Mouse (Mus musculus) C2C12 (cell line): ENCODE measurements around the gene Ube2r2. TPM values are rescaled to one million over a fixed set of nuclear protein-coding genes. Genes with fewer than 3 reads are reported as not detected.

Source experiments
- H3K27me3 ChIP-seq: one replicate; pipeline ENCODE4 v1.6.1; 2011; ENCODE audit not compliant: control insufficient read depth, insufficient read depth, insufficient read length
- H3K36me3 ChIP-seq: one replicate; pipeline ENCODE4 v1.6.1; 2011; ENCODE audit not compliant: control insufficient read depth, insufficient read depth
- H3K4me3 ChIP-seq: one replicate; pipeline ENCODE4 v1.5.1; 2011; ENCODE audit warnings: mild to moderate bottlenecking, control low read depth; ENCODE audit not compliant: poor library complexity, insufficient read depth, severe bottlenecking
- H3K79me2 ChIP-seq: one replicate; pipeline ENCODE4 v1.6.1; 2011; ENCODE audit not compliant: control insufficient read depth, insufficient read depth
- H3K79me3 ChIP-seq: one replicate; pipeline ENCODE4 v1.6.1; 2011; ENCODE audit warnings: low read depth, control low read depth
- H3ac ChIP-seq: one replicate; pipeline ENCODE3; 2011; ENCODE audit warnings: low read depth; ENCODE audit not compliant: control insufficient read depth, insufficient read length
- CEBPB ChIP-seq: IDR thresholded peaks from one replicate; pipeline ENCODE4 v1.6.1; 2011; ENCODE audit warnings: low read depth, mild to moderate bottlenecking, control low read depth, moderate library complexity
- CTCF ChIP-seq: IDR thresholded peaks from one replicate; pipeline ENCODE4 v1.5.1; 2011; ENCODE audit not compliant: control insufficient read depth, insufficient read depth, insufficient read length
- FOSL1 ChIP-seq: IDR thresholded peaks from one replicate; pipeline ENCODE4 v1.8.0; 2011; ENCODE audit warnings: mild to moderate bottlenecking, low read length; ENCODE audit not compliant: poor library complexity, insufficient read depth, severe bottlenecking
- MAX ChIP-seq: IDR thresholded peaks from one replicate; pipeline ENCODE4 v1.6.1; 2011; ENCODE audit warnings: mild to moderate bottlenecking, control low read depth
- MYOD1 ChIP-seq: IDR thresholded peaks from one replicate; pipeline ENCODE4 v1.6.1; 2011; ENCODE audit warnings: low read depth; ENCODE audit not compliant: control insufficient read depth, insufficient read length
- MYOG ChIP-seq: IDR thresholded peaks from one replicate; pipeline ENCODE4 v1.6.1; 2011; ENCODE audit not compliant: control insufficient read depth, insufficient read length; ENCODE audit errors: extremely low read depth
- USF1 ChIP-seq: IDR thresholded peaks from one replicate; pipeline ENCODE4 v1.6.1; 2011; ENCODE audit warnings: low read depth, mild to moderate bottlenecking, control low read depth, moderate library complexity
- polyA plus RNA-seq: library from polyadenylated mRNA; unstranded; fragments of >200 nt; fragmentation: generic; extraction: Trizol; gene quantifications from one replicate; pipeline ENCODE4 v1.2.1, GENCODE M21; 2012; ENCODE audit warnings: missing spikeins

The Ube2r2 gene
- polyA plus RNA-seq, 1 experiment = 49.1 TPM

GRCm38 (mm10) chr4:41136811-41137210, 1.3 kb downstream of the Ube2r2 start:
- peak overlapping the region; percentile 84 for H3K4me3 ChIP-seq
- H3ac ChIP-seq = peak overlapping the region; percentile 63
- TF ChIP-seq USF1 (no peak), MYOG (no peak), MAX (no peak), CTCF (no peak), CEBPB (no peak), FOSL1 (no peak), MYOD1 (no peak)
- peaks cover 25% of the 10 kb centered on the region for H3K36me3 ChIP-seq
- peaks cover 55% of the 10 kb centered on the region for H3K79me3 ChIP-seq
- peaks cover 64% of the 10 kb centered on the region for H3K79me2 ChIP-seq
- H3K27me3 ChIP-seq = no peaks in the 10 kb centered on the region

GRCm38 (mm10) chr4:41140174-41140875, 4.8 kb downstream of the Ube2r2 start:
- Histone ChIP-seq H3K27me3 (no peaks in the 10 kb centered on the region), H3K36me3 (peaks cover 28% of the 10 kb centered on the region), H3K4me3 (no peak overlapping the region), H3ac (no peak overlapping the region), H3K79me3 (peaks cover 83% of the 10 kb centered on the region), H3K79me2 (peaks cover 99% of the 10 kb centered on the region)
- TF ChIP-seq MAX (no peak), MYOD1 (no peak), FOSL1 (no peak), USF1 (no peak), MYOG (no peak), CEBPB (no peak), CTCF (no peak)

- Histone ChIP-seq H3K79me3 (peaks cover 86% of the 10 kb centered on the region), H3K27me3 (no peaks in the 10 kb centered on the region), H3K79me2 (peaks cover 100% of the 10 kb centered on the region), H3K36me3 (peaks cover 28% of the 10 kb centered on the region), H3ac (no peak overlapping the region), H3K4me3 (no peak overlapping the region)
- no peak for TF ChIP-seq FOSL1
- TF ChIP-seq CEBPB = no peak
- no peak for TF ChIP-seq MYOD1
- no peak for TF ChIP-seq MAX
- no peak for TF ChIP-seq USF1
- TF ChIP-seq MYOG = no peak
- TF ChIP-seq CTCF = no peak
Measured at GRCm38 (mm10) chr4:41142601-41143000, 7.1 kb downstream of the Ube2r2 start.

- H3K4me3 ChIP-seq = no peak overlapping the region
- no peaks in the 10 kb centered on the region for H3K27me3 ChIP-seq
- peaks cover 74% of the 10 kb centered on the region for H3K79me3 ChIP-seq
- H3ac ChIP-seq = no peak overlapping the region
- TF ChIP-seq FOSL1 (no peak), CTCF (no peak), MYOG (no peak), USF1 (no peak), MYOD1 (no peak), MAX (no peak), CEBPB (no peak)
- H3K36me3 ChIP-seq = peaks cover 4% of the 10 kb centered on the region
- peaks cover 100% of the 10 kb centered on the region for H3K79me2 ChIP-seq
Measured at GRCm38 (mm10) chr4:41149891-41150290, 14.3 kb downstream of the Ube2r2 start.

GRCm38 (mm10) chr4:41151186-41151585, 15.6 kb downstream of the Ube2r2 start:
- peaks cover 73% of the 10 kb centered on the region for H3K79me3 ChIP-seq
- H3K27me3 ChIP-seq = no peaks in the 10 kb centered on the region
- peaks cover 4% of the 10 kb centered on the region for H3K36me3 ChIP-seq
- H3K79me2 ChIP-seq = peaks cover 100% of the 10 kb centered on the region
- no peak overlapping the region for H3ac ChIP-seq
- H3K4me3 ChIP-seq = no peak overlapping the region
- TF ChIP-seq CEBPB = no peak
- no peak for TF ChIP-seq MYOD1
- TF ChIP-seq MYOG = no peak
- TF ChIP-seq FOSL1 = no peak
- no peak for TF ChIP-seq CTCF
- TF ChIP-seq MAX = no peak

- Histone ChIP-seq H3ac (no peak overlapping the region), H3K36me3 (peaks cover 4% of the 10 kb centered on the region), H3K27me3 (no peaks in the 10 kb centered on the region), H3K79me3 (peaks cover 77% of the 10 kb centered on the region), H3K4me3 (no peak overlapping the region), H3K79me2 (peaks cover 100% of the 10 kb centered on the region)
- TF ChIP-seq FOSL1 (no peak), MAX (no peak)
Measured at GRCm38 (mm10) chr4:41153146-41153545, 17.6 kb downstream of the Ube2r2 start.
